Mouse (Mus musculus) cerebellum, adult 2 months (tissue): ENCODE measurements at regions not wholly inside any gene's neighbourhood (a gene's known extent, or its start where the extent isn't known, plus 50 kb on each side); places are given as distances from the start of the nearest gene placed in this dataset.

Experiments
- CTCF ChIP-seq: fragments of 200-500 bp; IDR thresholded peaks from 2 replicates; pipeline ENCODE4 v1.5.1; 2011; ENCODE audit warnings: low read depth, mild to moderate bottlenecking, control low read depth, low read length, moderate library complexity, borderline replicate concordance; ENCODE audit not compliant: insufficient read depth
- POLR2A ChIP-seq: fragments of 200-500 bp; IDR thresholded peaks from 2 replicates; pipeline ENCODE4 v1.6.1; 2011; ENCODE audit warnings: low read length, control low read depth, borderline replicate concordance; ENCODE audit not compliant: insufficient read depth

GRCm38 (mm10) chr4:33721971-33722370 lies 202.4 kb upstream of the Cnr1 start:
- TF ChIP-seq CTCF (no peak), POLR2A (no peak)
